Mouse (Mus musculus) kidney, adult 2 months (tissue): ENCODE measurements at regions not wholly inside any gene's neighbourhood (a gene's known extent, or its start where the extent isn't known, plus 50 kb on each side); places are given as distances from the start of the nearest gene placed in this dataset.
"Not testable (repeated sequence)": the region's sequence is repeated elsewhere in the genome, so short reads cannot be mapped to it uniquely, and the experiment has no call there.

Experiments used
- CTCF ChIP-seq: fragments of 200-500 bp; conservative IDR thresholded peaks from 2 replicates; pipeline ENCODE4 v1.5.1; 2011; ENCODE audit warnings: low read depth, mild to moderate bottlenecking, control low read depth, low read length, moderate library complexity, mixed read lengths; ENCODE audit not compliant: insufficient read depth, insufficient read length
- POLR2A ChIP-seq: fragments of 200-500 bp; IDR thresholded peaks from one replicate; pipeline ENCODE4 v1.6.1; 2011; ENCODE audit warnings: low read depth, low read length, control low read depth

GRCm38 (mm10) chr7:15279397-15279796 lies 109.1 kb upstream of the Obox2 start:
- not testable (repeated sequence) for TF ChIP-seq POLR2A, CTCF
